Mouse (Mus musculus) heart, embryonic 16.5 days (tissue): ENCODE results near the gene Zfp568. TPM values are rescaled to one million over a fixed set of nuclear protein-coding genes. Genes with fewer than 3 reads are reported as not detected.

Experiments
- ATAC-seq: fragments of 200-750 bp; cut with Nextera tagmentation; replicated peaks from 2 replicates; pipeline ENCODE4 v1.8.0; 2017; ENCODE audit warnings: moderate number of reproducible peaks; ENCODE audit not compliant: insufficient read depth, low FRiP score; ENCODE audit errors: extremely low read depth
- H3K27ac ChIP-seq: fragments of 300-500 bp; sonication (generic); 2 replicates; pipeline ENCODE4 v1.5.1; 2014; ENCODE audit warnings: mild to moderate bottlenecking, low read length, control low read depth, moderate library complexity
- H3K27me3 ChIP-seq: fragments of 300-500 bp; sonication (generic); 2 replicates; pipeline ENCODE4 v1.6.1; 2014; ENCODE audit warnings: low read length, mixed read lengths; ENCODE audit not compliant: control insufficient read depth, insufficient read depth
- H3K36me3 ChIP-seq: fragments of 300-500 bp; sonication (generic); 2 replicates; pipeline ENCODE4 v1.6.1; 2014; ENCODE audit not compliant: control insufficient read depth, insufficient read depth
- H3K4me1 ChIP-seq: fragments of 300-500 bp; sonication (generic); 2 replicates; pipeline ENCODE4 v1.6.1; 2014; ENCODE audit warnings: low read length, mixed read lengths; ENCODE audit not compliant: control insufficient read depth, insufficient read depth
- H3K4me2 ChIP-seq: fragments of 300-500 bp; sonication (generic); 2 replicates; pipeline ENCODE4 v1.6.1; 2014; ENCODE audit warnings: low read depth, mild to moderate bottlenecking, control low read depth, low read length
- H3K4me3 ChIP-seq: fragments of 300-500 bp; sonication (generic); 2 replicates; pipeline ENCODE4 v1.5.1; 2014; ENCODE audit warnings: mild to moderate bottlenecking, control low read depth, low read length
- H3K9ac ChIP-seq: fragments of 300-500 bp; sonication (generic); 2 replicates; pipeline ENCODE4 v1.6.1; 2014; ENCODE audit warnings: low read length, control low read depth
- H3K9me3 ChIP-seq: fragments of 300-500 bp; sonication (generic); replicated peaks from 2 replicates; pipeline ENCODE4 v1.6.1; 2016; ENCODE audit warnings: low read length; ENCODE audit not compliant: control insufficient read depth
- WGBS: fragments of 180-500 bp; shearing (Covaris S2); extraction: QIAGEN DNeasy Blood & Tissue Kit; methylation state at CpG from one replicate; pipeline ENCODE4 v1.1.7; 2014; 5-methylcytosine and 5-hydroxymethylcytosine counted together
- polyA plus RNA-seq: library from polyadenylated mRNA; unstranded; fragments of >200 nt; fragmentation: Nextera tagmentation; extraction: Ambion mirVana; gene quantifications from 2 replicates; pipeline ENCODE4 v1.2.1, GENCODE M21; 2015

Gene Zfp568
- polyA plus RNA-seq, 1 experiment from 2014 or later, result 16.0 TPM

- no peaks in the 10 kb centered on the region for H3K27me3 ChIP-seq
- ATAC-seq, result no peak
- peaks cover 3% of the 10 kb centered on the region; the same call in 1 of the 2 replicates for H3K4me1 ChIP-seq
- 5% methylated on average over 3 of the region's 3 CpGs for WGBS
- peaks cover 15% of the 10 kb centered on the region; the same call in 1 of the 2 replicates for H3K36me3 ChIP-seq
- no peak overlapping the region for H3K9ac ChIP-seq
- H3K9me3 ChIP-seq, result no peaks in the 10 kb centered on the region
- H3K4me2 ChIP-seq, result no peak overlapping the region
- no peak overlapping the region for H3K4me3 ChIP-seq
- 0 out of 2 replicates have a peak overlapping the region, but pooled peaks have one; percentile 15 for H3K27ac ChIP-seq
These were observed 69.8 kb downstream of the Zfp568 start for GRCm38 (mm10) chr7:30053591-30053990.

GRCm38 (mm10) chr7:30060341-30060740 is 76.6 kb downstream of the Zfp568 start:
- H3K36me3 ChIP-seq, result peaks cover 24% of the 10 kb centered on the region; the same call in 1 of the 2 replicates
- no peak for ATAC-seq
- WGBS, result 60% methylated on average over 6 of the region's 6 CpGs

GRCm38 (mm10) chr7:30062478-30062877 is 78.7 kb downstream of the Zfp568 start:
- WGBS, result 87% methylated on average over 5 of the region's 5 CpGs

More at GRCm38 (mm10) chr7:30060341-30060740, 76.6 kb downstream of the Zfp568 start:
- H3K9ac ChIP-seq, result no peak overlapping the region
- no peak overlapping the region for H3K4me2 ChIP-seq
- H3K4me1 ChIP-seq, result peaks cover 3% of the 10 kb centered on the region; the same call in 1 of the 2 replicates
- no peaks in the 10 kb centered on the region for H3K27me3 ChIP-seq
- peak overlapping the region; percentile 38 for H3K27ac ChIP-seq
- no peaks in the 10 kb centered on the region for H3K9me3 ChIP-seq
- H3K4me3 ChIP-seq, result no peak overlapping the region

GRCm38 (mm10) chr7:30064622-30065021 is 80.9 kb downstream of the Zfp568 start:
- Histone ChIP-seq H3K4me1 (peaks cover 3% of the 10 kb centered on the region; the same call in 1 of the 2 replicates), H3K36me3 (peaks cover 23% of the 10 kb centered on the region; the same call in 1 of the 2 replicates), H3K4me3 (no peak overlapping the region), H3K9ac (no peak overlapping the region), H3K27ac (no peak overlapping the region), H3K9me3 (no peaks in the 10 kb centered on the region), H3K4me2 (no peak overlapping the region), H3K27me3 (no peaks in the 10 kb centered on the region)
- no peak for ATAC-seq
- 80% methylated on average over 5 of the region's 5 CpGs for WGBS

More at GRCm38 (mm10) chr7:30062478-30062877, 78.7 kb downstream of the Zfp568 start:
- Histone ChIP-seq H3K9me3 (no peaks in the 10 kb centered on the region), H3K27me3 (no peaks in the 10 kb centered on the region), H3K27ac (no peak overlapping the region), H3K4me3 (no peak overlapping the region), H3K36me3 (peaks cover 14% of the 10 kb centered on the region; the same call in 1 of the 2 replicates), H3K4me1 (peaks cover 3% of the 10 kb centered on the region; the same call in 1 of the 2 replicates), H3K9ac (no peak overlapping the region), H3K4me2 (no peak overlapping the region)
- no peak for ATAC-seq

GRCm38 (mm10) chr7:30072146-30073028 is 88.6 kb downstream of the Zfp568 start, which contains the start of gene Zfp82:
Gene Zfp82, minus strand, starts transcription at chr7:30072900.
- Histone ChIP-seq H3K4me3 (peak within 1 kb of the TSS; percentile 95), H3K4me2 (peak within 1 kb of the TSS; percentile 82), H3K36me3 (peaks cover 10% of the 10 kb centered on the region; the same call in 1 of the 2 replicates), H3K9me3 (no peaks in the 10 kb centered on the region), H3K27ac (peak within 1 kb of the TSS; percentile 71), H3K9ac (peak within 1 kb of the TSS; percentile 93), H3K27me3 (no peaks in the 10 kb centered on the region), H3K4me1 (no peaks in the 10 kb centered on the region)
- peak; percentile 88 for ATAC-seq
- under 1% methylated on average over 50 of the region's 50 CpGs for WGBS

Other genes with a start within 250 kb of the Zfp568 start
- 8.9 and 9.8 TPM in 2 replicates for gene Zfp84, start 215.4 kb upstream of the Zfp568 start, polyA plus RNA-seq
- gene Zfp30, start 200.0 kb upstream of the Zfp568 start, polyA plus RNA-seq, result 6.2 and 6.9 TPM in 2 replicates
- 12.6 and 12.9 TPM in 2 replicates for gene Zfp790, start 167.8 kb upstream of the Zfp568 start, polyA plus RNA-seq
- gene Zfp940, start 130.3 kb upstream of the Zfp568 start, polyA plus RNA-seq, result 1.5 TPM in 2 replicates
- 4.2 and 5.4 TPM in 2 replicates for gene Zfp420, start 124.0 kb upstream of the Zfp568 start, polyA plus RNA-seq
- gene Zfp27, start 77.4 kb upstream of the Zfp568 start, polyA plus RNA-seq, result 8.5 and 9.6 TPM in 2 replicates
- 3.0 and 3.2 TPM in 2 replicates for gene Zfp383, start 75.7 kb upstream of the Zfp568 start, polyA plus RNA-seq
- gene Zfp74, start 29.9 kb upstream of the Zfp568 start, polyA plus RNA-seq, result 8.2 and 8.3 TPM in 2 replicates
- gene Zfp14, start 67.4 kb downstream of the Zfp568 start, polyA plus RNA-seq, result 4.3 and 4.7 TPM in 2 replicates
- gene Zfp82, start 88.9 kb downstream of the Zfp568 start, polyA plus RNA-seq, result 4.8 and 5.2 TPM in 2 replicates
- gene Gm26920, start 106.5 kb downstream of the Zfp568 start, polyA plus RNA-seq, result not detected in 2 replicates
- gene Zfp566, start 106.6 kb downstream of the Zfp568 start, polyA plus RNA-seq, result 6.2 and 7.1 TPM in 2 replicates
- 75.3 and 76.0 TPM in 2 replicates for gene Zfp260, start 110.8 kb downstream of the Zfp568 start, polyA plus RNA-seq
- gene Zfp382, start 138.0 kb downstream of the Zfp568 start, polyA plus RNA-seq, result 11.2 and 13.3 TPM in 2 replicates
- 7.2 and 7.3 TPM in 2 replicates for gene Zfp146, start 185.8 kb downstream of the Zfp568 start, polyA plus RNA-seq
- 506 and 580 TPM in 2 replicates for gene Cox7a1, start 200.2 kb downstream of the Zfp568 start, polyA plus RNA-seq
- 85.4 and 87.7 TPM in 2 replicates for gene Capns1, start 214.9 kb downstream of the Zfp568 start, polyA plus RNA-seq
- gene Polr2i, start 248.0 kb downstream of the Zfp568 start, polyA plus RNA-seq, result 112 TPM in 2 replicates
- gene Tbcb, start 248.3 kb downstream of the Zfp568 start, polyA plus RNA-seq, result 134 and 154 TPM in 2 replicates